Mouse (Mus musculus) limb, embryonic 14.5 days (tissue): ENCODE results near the gene Best1. TPM values are rescaled to one million over a fixed set of nuclear protein-coding genes. Genes with fewer than 3 reads are reported as not detected.

ENCODE experiments used
- ATAC-seq: fragments of 200-750 bp; cut with Nextera tagmentation; 2 replicates; pipeline ENCODE4 v1.8.0; 2017; ENCODE audit warnings: low read depth, moderate number of reproducible peaks, moderate TSS enrichment; ENCODE audit not compliant: low FRiP score
- DNase-seq: peaks from one replicate; pipeline ENCODE4 v3.0.0-alpha.2; 2015; ENCODE audit warnings: low spot score
- H3K27ac ChIP-seq: fragments of 300-500 bp; sonication (generic); replicated peaks from 2 replicates; pipeline ENCODE4 v1.5.1; 2014; ENCODE audit warnings: low read depth, mild to moderate bottlenecking, low read length, moderate library complexity, mixed read lengths
- H3K27me3 ChIP-seq: fragments of 300-500 bp; sonication (generic); 2 replicates; pipeline ENCODE4 v1.6.1; 2014; ENCODE audit warnings: low read length, mixed read lengths; ENCODE audit not compliant: control insufficient read depth, insufficient read depth
- H3K36me3 ChIP-seq: fragments of 300-500 bp; sonication (generic); 2 replicates; pipeline ENCODE4 v1.6.1; 2014; ENCODE audit warnings: mild to moderate bottlenecking, low read length, moderate library complexity, mixed read lengths; ENCODE audit not compliant: control insufficient read depth, insufficient read depth
- H3K4me1 ChIP-seq: fragments of 300-500 bp; sonication (generic); 2 replicates; pipeline ENCODE4 v1.6.1; 2014; ENCODE audit warnings: antibody characterized with exemption, low read length, mixed read lengths; ENCODE audit not compliant: control insufficient read depth, insufficient read depth
- H3K4me2 ChIP-seq: fragments of 300-500 bp; sonication (generic); replicated peaks from 2 replicates; pipeline ENCODE4 v1.6.1; 2014; ENCODE audit warnings: low read depth, mild to moderate bottlenecking, low read length, moderate library complexity; ENCODE audit not compliant: severe bottlenecking
- H3K4me3 ChIP-seq: fragments of 300-500 bp; sonication (generic); replicated peaks from 2 replicates; pipeline ENCODE4 v1.5.1; 2014; ENCODE audit warnings: low read length
- H3K9ac ChIP-seq: fragments of 300-500 bp; sonication (generic); 2 replicates; pipeline ENCODE4 v1.6.1; 2014; ENCODE audit warnings: mild to moderate bottlenecking, low read depth, low read length, moderate library complexity; ENCODE audit not compliant: severe bottlenecking
- H3K9me3 ChIP-seq: fragments of 300-500 bp; sonication (generic); 2 replicates; pipeline ENCODE4 v1.6.1; 2016; ENCODE audit warnings: low read length; ENCODE audit not compliant: control insufficient read depth
- POLR2A ChIP-seq: fragments of 200-500 bp; IDR thresholded peaks from 2 replicates; pipeline ENCODE4 v1.8.0; 2012; ENCODE audit warnings: inconsistent platforms, mild to moderate bottlenecking, moderate library complexity, borderline replicate concordance; ENCODE audit not compliant: insufficient read depth, insufficient read length; ENCODE audit errors: extremely low read depth
- WGBS: fragments of 180-500 bp; shearing (Covaris S2); extraction: QIAGEN DNeasy Blood & Tissue Kit; methylation state at CpG from one replicate; pipeline ENCODE4 v1.1.7; 2014; 5-methylcytosine and 5-hydroxymethylcytosine counted together
- polyA plus RNA-seq, 2 experiments: library from polyadenylated mRNA; depleted of rRNA in 1 of 2; stranded (reverse) in 1 of 2; unstranded in 1 of 2; fragments of >200 nt; fragmentation: Nextera tagmentation in 1 of 2; extraction: Ambion mirVana in 1 of 2; gene quantifications; 2 replicates each; pipeline versions ENCODE4 v1.2.1 to v1.2.3; 2012 to 2014

Best1 gene
- polyA plus RNA-seq, 2 experiments = 1.5 to 1.7 TPM

DNA sequence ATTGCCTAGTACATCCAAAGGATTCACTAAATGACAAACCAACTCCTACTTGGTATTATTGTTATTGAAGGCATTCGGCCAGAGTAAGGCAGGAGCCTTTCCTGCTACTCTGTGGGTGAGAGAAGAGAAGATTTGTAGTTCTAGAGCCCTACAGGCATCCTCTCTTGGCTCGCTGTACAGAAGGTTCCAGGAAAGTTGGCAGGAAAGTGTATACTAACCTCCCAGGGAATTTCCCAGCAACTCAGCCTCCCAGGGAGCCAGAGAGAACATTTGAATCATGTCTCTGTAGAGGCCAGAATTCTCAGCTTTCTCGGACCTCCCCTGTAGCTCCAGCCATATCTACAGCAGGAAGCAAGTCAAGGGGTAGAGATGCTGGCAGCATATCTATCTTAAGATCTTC lies 54.4 kb downstream of the Best1 start:
- DNase-seq (no peak), ATAC-seq (no peak)
- Histone ChIP-seq H3K9ac (no peak overlapping the region), H3K36me3 (no peaks in the 10 kb centered on the region), H3K27ac (no peak overlapping the region), H3K4me1 (0 out of 2 replicates have a peak, but pooled peaks cover 2% of the 10 kb centered on the region), H3K9me3 (0 out of 2 replicates have a peak, but pooled peaks cover 5% of the 10 kb centered on the region), H3K27me3 (no peaks in the 10 kb centered on the region), H3K4me2 (no peak overlapping the region), H3K4me3 (no peak overlapping the region)
- WGBS = 74% methylated on average over 3 of the region's 3 CpGs
- no peak for TF ChIP-seq POLR2A

DNA sequence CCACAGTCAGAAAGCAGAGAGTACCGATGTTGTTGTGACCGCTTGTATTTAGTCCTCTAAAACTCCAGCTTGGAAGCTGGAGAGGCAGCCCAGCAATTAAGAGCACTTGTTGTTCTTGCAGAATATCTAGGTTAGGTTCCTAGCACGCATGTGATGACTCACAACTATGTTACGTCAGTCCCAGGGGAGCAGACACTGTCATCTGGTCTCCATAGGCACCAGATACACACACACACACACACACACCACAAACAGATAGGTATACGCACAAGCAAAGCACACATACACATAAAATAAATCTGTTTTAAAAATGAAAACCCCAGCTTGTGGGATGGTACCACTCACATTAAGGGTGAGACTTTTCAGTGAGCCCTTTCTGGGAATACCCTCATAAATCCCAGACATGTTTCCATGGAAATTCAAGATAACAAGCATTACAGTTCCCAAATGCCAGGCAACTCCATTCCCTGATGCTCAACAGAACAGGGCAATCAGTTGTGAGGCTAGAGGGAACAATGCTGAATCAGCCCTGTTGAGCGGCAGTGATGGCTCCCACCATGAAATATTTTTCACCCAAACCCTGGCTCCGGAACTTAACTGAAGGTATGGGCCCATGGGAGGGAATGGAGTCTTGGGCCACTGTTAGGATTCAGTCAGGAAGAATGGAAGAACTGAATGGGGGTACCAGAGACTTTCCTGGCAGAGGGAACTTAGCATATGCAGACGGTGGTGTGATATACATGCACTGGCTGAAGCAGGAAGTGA lies 55.5 kb downstream of the Best1 start:
- DNase-seq = no peak
- Histone ChIP-seq H3K9me3 (0 out of 2 replicates have a peak, but pooled peaks cover 5% of the 10 kb centered on the region), H3K36me3 (no peaks in the 10 kb centered on the region), H3K27me3 (no peaks in the 10 kb centered on the region), H3K27ac (no peak overlapping the region), H3K4me3 (no peak overlapping the region), H3K4me1 (0 out of 2 replicates have a peak, but pooled peaks cover 2% of the 10 kb centered on the region), H3K4me2 (no peak overlapping the region), H3K9ac (no peak overlapping the region)
- ATAC-seq = no peak
- no peak for TF ChIP-seq POLR2A
- 92% methylated on average over 8 of the region's 8 CpGs for WGBS

DNA sequence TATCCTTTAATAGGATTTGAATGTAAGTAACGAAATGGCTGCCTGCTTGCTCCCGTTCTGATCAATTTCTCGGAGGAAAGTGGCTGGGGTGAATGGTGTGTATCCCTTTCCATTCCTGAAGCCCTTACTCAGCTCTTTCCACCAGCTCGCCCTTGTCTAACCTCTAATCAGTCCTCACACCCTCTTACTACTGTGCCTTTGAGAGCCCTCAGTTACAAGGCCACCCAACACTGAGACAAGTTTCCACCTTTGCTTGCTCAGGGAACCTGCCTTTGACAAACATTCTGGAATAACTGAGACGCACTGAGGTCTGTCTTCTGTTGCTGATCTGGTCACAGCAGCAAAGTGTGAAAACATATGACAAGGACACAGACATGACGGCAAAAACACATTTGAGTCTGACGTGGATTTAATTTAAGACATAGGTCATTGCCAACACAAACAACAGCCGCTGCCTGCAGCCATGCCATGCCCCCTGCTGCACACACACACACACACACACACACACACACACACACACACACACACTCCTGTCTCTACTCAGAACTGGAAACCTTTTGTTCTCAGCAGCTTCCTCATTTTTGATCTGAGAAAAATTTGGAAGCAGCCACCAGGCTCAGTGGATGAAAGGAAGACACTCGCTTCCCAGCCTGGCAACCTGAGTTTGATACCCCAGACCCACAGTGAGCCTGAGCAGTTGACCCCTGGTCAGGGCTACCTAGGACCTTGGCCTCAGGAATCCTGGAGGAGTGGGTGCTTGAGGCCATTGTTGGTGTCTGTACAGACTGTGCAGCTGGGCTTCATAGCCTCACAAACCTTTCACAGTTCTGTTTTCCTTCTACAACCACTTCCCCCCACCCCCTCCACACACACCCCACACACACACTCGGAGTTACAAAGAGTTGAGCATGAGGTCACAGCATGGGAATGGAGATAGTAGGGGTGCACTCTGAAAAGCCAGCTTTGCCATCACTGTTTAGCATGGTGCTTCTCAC lies 58.6 kb downstream of the Best1 start:
- Histone ChIP-seq H3K4me2 (no peak overlapping the region), H3K4me3 (no peak overlapping the region), H3K9me3 (no peaks in the 10 kb centered on the region), H3K27ac (no peak overlapping the region), H3K9ac (no peak overlapping the region), H3K27me3 (no peaks in the 10 kb centered on the region), H3K4me1 (peaks cover 2% of the 10 kb centered on the region; the same call in 1 of the 2 replicates), H3K36me3 (no peaks in the 10 kb centered on the region)
- TF ChIP-seq POLR2A = no peak
- ATAC-seq (no peak), DNase-seq (no peak)
- WGBS = 52% methylated on average over 10 of the region's 10 CpGs

DNA sequence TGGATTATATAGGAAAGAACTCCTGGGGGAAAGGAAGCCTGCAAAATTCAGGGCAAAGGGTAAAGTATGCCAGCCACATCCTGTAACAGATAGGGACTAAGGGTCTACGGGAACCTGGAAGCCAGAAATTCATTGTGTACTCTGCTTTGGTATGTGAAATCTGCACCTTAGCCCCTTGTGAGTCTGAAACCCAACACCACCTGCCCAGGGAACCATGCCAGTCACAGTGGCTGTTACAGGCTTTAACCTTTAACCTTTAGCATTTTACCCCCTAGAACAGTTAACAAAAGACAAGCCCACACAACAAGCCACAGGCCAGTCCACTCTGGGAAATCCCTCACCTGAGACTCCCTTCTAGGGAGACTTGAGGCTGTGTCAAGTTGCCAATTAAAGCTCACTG lies 59.6 kb downstream of the Best1 start:
- H3K9me3 ChIP-seq = no peaks in the 10 kb centered on the region
- ATAC-seq (no peak), DNase-seq (no peak)
- H3K36me3 ChIP-seq = no peaks in the 10 kb centered on the region
- no peak overlapping the region for H3K9ac ChIP-seq
- H3K4me3 ChIP-seq = no peak overlapping the region
- no peak overlapping the region for H3K27ac ChIP-seq
- TF ChIP-seq POLR2A = no peak
- H3K4me1 ChIP-seq = peaks cover 2% of the 10 kb centered on the region; the same call in 1 of the 2 replicates
- H3K4me2 ChIP-seq = no peak overlapping the region
- 53% methylated on average over 1 of the region's 1 CpGs for WGBS
- H3K27me3 ChIP-seq = no peaks in the 10 kb centered on the region

DNA sequence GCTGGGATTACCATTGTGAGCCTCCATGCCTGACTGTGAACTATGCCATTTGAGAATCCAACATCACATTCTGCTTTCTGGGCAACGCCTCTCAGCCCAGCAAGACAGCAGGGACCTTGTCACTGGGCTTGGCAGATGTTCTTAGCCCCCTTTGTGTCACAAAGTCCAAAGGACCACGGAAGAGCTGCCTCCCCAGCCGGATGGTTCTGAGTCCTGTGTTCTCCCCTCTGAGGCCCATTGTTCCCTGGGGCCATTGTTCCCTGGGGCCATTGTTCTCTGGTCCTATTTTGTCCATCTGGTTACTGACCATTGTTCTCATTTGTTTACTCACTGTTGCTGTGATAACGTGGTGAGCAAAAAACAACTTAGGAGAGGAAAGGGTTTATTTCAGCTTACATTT lies 60.5 kb downstream of the Best1 start:
- Histone ChIP-seq H3K27me3 (no peaks in the 10 kb centered on the region), H3K36me3 (no peaks in the 10 kb centered on the region), H3K27ac (no peak overlapping the region), H3K4me1 (peaks cover 2% of the 10 kb centered on the region; the same call in 1 of the 2 replicates), H3K4me3 (no peak overlapping the region), H3K9me3 (no peaks in the 10 kb centered on the region), H3K9ac (no peak overlapping the region), H3K4me2 (no peak overlapping the region)
- ATAC-seq = no peak
- 59% methylated on average over 4 of the region's 4 CpGs for WGBS
- no peak for DNase-seq
- no peak for TF ChIP-seq POLR2A
